Mouse (Mus musculus) erythroblast, embryonic 14.5 days (primary cell): Measurements from ENCODE around the gene 2610507B11Rik.

Experiments
- GATA1 ChIP-seq: IDR thresholded peaks from 2 replicates; pipeline ENCODE4 v1.6.1; 2012; ENCODE audit warnings: low read length, inconsistent platforms, mixed read lengths
- TAL1 ChIP-seq: IDR thresholded peaks from 3 replicates; pipeline ENCODE4 v1.6.1; 2012; ENCODE audit warnings: low read length, inconsistent platforms, mixed read lengths

DNA sequence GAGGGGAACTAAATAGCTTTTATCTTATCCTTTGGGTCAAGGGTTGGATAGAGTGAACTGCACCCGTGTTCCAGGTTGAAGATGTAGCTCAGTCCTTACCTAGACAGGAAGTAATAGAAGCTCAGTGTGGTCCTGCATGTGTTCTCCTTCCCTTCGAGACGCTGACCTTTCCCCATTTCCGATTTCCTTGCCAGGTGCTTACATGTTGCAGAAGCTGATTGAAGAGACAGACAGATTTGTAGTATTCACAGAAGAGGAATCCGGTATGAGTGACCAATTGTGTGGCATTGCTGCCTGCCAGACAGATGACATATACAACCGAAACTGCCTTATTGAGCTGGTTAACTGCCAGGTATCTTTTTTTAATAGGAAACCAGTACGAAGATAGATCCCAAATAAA, 17.3 kb downstream of the 2610507B11Rik start:
- no peak for TF ChIP-seq GATA1
- no peak for TF ChIP-seq TAL1
